Mouse (Mus musculus): ENCODE results near the gene Tagln2. TPM values are rescaled to one million over a fixed set of nuclear protein-coding genes. Genes with fewer than 3 reads are reported as not detected.
A peak's percentile ranks its signal among the peaks of the same experiment; 100 is the strongest.

The Tagln2 gene
- polyA plus RNA-seq, 1 experiment from 2014 or later = 113 TPM

DNA sequence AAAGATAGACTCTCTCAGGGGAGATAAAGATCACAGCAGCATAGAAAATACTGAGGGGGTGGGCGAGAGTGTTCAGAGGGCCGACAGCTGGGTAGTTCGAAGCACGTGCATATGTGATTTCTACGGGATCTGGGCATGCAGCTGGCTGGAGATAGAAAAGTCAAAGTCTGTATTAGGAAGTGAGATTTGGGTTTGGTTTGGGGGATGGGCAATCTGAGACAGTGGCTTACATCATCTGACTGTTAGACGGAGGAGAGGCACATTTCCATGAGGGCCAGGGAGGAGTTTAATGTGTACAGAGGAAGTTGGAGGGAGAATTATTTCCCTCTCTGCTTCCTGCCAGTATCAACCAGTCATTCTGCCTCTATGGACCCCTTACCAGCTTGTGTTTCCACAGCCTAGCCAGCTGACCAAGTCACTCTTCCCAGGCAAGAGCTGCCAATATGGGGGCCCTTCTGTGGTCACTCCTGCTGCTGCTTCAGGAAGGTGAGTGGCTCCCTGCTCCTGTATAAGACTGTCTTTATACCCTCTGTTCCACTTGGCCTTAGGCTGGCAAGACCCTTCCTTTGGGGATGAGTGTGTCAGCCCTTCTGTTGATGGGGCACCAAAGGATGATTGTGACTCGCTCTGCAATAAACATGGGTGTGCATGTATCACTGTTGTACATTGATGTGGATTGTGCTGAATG is 24.6 kb upstream of the Tagln2 start, which contains the start of gene Slamf9:
Gene Slamf9 (plus strand): TSS at position 305 of the 688 bp plus-strand sequence.
- H3K4me2 ChIP-seq (ENCODE audit: low read depth, low read length) = no peak within 1 kb of the TSS
- H3K4me3 ChIP-seq (ENCODE audit: low read depth, low read length) = no peak within 1 kb of the TSS
- H3K27me3 ChIP-seq (ENCODE audit: control insufficient read depth, insufficient read depth, low read depth, low read length) = no peaks in the 10 kb centered on the region
- H3K9ac ChIP-seq (ENCODE audit: low read depth, low read length) = no peak within 1 kb of the TSS
- no peak within 1 kb of the TSS for H3K27ac ChIP-seq (ENCODE audit: low read length)
- WGBS (ENCODE audit: insufficient replicate concordance) = 11% methylated on average over 7 of the region's 7 CpGs
- ATAC-seq (ENCODE audit: low read depth) = peak; percentile 69
- no peaks in the 10 kb centered on the region for H3K9me3 ChIP-seq (replicated peaks; ENCODE audit: control insufficient read depth, low read length)
- peaks cover 6% of the 10 kb centered on the region; the same call in 1 of the 2 replicates for H3K4me1 ChIP-seq (ENCODE audit: control insufficient read depth, low read depth, low read length)
- H3K36me3 ChIP-seq (ENCODE audit: control insufficient read depth, insufficient read depth) = no peaks in the 10 kb centered on the region

GRCm38 (mm10) chr1:172478020-172478419 is 21.8 kb upstream of the Tagln2 start:
- H3K27ac ChIP-seq (ENCODE audit: low read length) = no peak overlapping the region
- H3K4me1 ChIP-seq (ENCODE audit: control insufficient read depth, low read depth, low read length) = peaks cover 8% of the 10 kb centered on the region
- no peak overlapping the region for H3K4me2 ChIP-seq (ENCODE audit: low read depth, low read length)
- H3K9ac ChIP-seq (ENCODE audit: low read depth, low read length) = no peak overlapping the region
- ATAC-seq (ENCODE audit: low read depth) = no peak
- no peaks in the 10 kb centered on the region for H3K9me3 ChIP-seq (replicated peaks; ENCODE audit: control insufficient read depth, low read length)
- peaks cover 15% of the 10 kb centered on the region for H3K27me3 ChIP-seq (ENCODE audit: control insufficient read depth, insufficient read depth, low read depth, low read length)
- WGBS (ENCODE audit: insufficient replicate concordance) = 24% methylated on average over 5 of the region's 5 CpGs
- no peaks in the 10 kb centered on the region for H3K36me3 ChIP-seq (ENCODE audit: control insufficient read depth, insufficient read depth)
- H3K4me3 ChIP-seq (ENCODE audit: low read depth, low read length) = no peak overlapping the region

DNA sequence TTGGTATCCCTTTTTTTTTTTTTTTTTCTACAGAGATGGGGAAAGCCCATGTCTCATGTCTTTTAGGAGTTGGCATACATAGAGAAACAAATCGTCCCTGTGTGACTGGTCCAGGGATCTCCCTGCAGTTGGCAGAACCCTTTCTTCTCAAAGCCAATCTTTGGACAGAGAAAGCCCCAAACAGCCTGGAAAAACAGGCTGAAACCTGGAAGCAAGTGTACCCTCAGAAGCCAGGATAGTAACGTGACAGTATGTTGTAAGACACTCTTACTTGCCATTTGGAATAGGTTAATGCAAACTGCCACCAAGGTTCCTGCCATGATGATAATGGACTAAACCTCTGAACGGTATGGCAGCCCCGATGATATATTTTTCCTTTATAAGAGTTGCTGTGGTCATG is 19.5 kb upstream of the Tagln2 start:
- Histone ChIP-seq H3K9me3 (replicated peaks; ENCODE audit: control insufficient read depth, low read length) (no peaks in the 10 kb centered on the region), H3K4me2 (ENCODE audit: low read depth, low read length) (no peak overlapping the region), H3K27me3 (ENCODE audit: control insufficient read depth, insufficient read depth, low read depth, low read length) (peaks cover 15% of the 10 kb centered on the region), H3K9ac (ENCODE audit: low read depth, low read length) (no peak overlapping the region), H3K36me3 (ENCODE audit: control insufficient read depth, insufficient read depth) (no peaks in the 10 kb centered on the region), H3K4me3 (ENCODE audit: low read depth, low read length) (no peak overlapping the region), H3K27ac (ENCODE audit: low read length) (no peak overlapping the region), H3K4me1 (ENCODE audit: control insufficient read depth, low read depth, low read length) (peaks cover 4% of the 10 kb centered on the region)
- ATAC-seq (ENCODE audit: low read depth) = no peak
- WGBS (ENCODE audit: insufficient replicate concordance) = 61% methylated on average over 4 of the region's 4 CpGs

GRCm38 (mm10) chr1:172481111-172481510 is 18.7 kb upstream of the Tagln2 start:
- Histone ChIP-seq H3K9me3 (replicated peaks; ENCODE audit: control insufficient read depth, low read length) (no peaks in the 10 kb centered on the region), H3K4me3 (ENCODE audit: low read depth, low read length) (no peak overlapping the region; the same call in 1 of the 2 replicates), H3K9ac (ENCODE audit: low read depth, low read length) (no peak overlapping the region), H3K27ac (ENCODE audit: low read length) (no peak overlapping the region), H3K4me2 (ENCODE audit: low read depth, low read length) (peak overlapping the region; percentile 60), H3K4me1 (ENCODE audit: control insufficient read depth, low read depth, low read length) (peaks cover 2% of the 10 kb centered on the region), H3K36me3 (ENCODE audit: control insufficient read depth, insufficient read depth) (no peaks in the 10 kb centered on the region), H3K27me3 (ENCODE audit: control insufficient read depth, insufficient read depth, low read depth, low read length) (peaks cover 15% of the 10 kb centered on the region)
- WGBS (ENCODE audit: insufficient replicate concordance) = 14% methylated on average over 13 of the region's 13 CpGs
- ATAC-seq (ENCODE audit: low read depth) = no peak

DNA sequence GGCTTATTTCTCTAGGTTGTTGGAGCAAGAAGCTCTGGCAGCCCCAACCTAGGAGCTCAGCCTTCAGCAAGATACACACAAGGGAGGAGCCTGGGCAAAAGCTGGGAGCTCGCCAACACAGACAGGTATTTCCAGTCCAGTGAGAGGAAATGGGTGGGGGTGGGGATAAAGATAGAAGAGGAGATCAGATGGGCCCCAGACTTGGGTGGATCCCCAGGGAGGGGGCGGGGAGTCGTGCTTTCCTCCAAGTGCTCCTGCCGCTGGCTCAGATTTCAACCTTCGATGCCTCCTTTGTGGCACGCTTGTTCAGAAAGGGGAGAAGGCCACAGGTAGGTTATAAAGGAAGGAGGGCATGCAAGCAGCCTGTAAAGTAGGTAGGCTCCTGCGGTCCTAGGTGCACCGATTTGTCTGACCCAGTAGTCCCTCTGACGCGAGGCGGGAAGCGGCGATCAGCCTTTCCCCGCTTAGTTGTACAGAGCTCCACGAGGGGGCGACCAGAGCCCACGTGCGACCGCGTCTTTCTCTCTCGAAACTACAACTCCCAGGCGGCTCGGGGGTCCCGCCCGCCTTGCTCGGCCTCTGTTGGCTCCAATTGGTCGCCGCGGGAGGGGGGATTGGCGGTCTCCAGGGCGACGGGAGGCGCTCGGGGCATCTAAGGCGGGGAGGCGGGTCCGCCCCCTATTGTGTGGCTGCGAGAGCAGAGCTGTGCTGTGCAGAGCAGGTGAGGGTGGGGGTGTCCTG is 18.1 kb upstream of the Tagln2 start, which contains the start of gene Igsf9:
Gene Igsf9 (plus strand): TSS at position 249 of the 741 bp plus-strand sequence.
- WGBS (ENCODE audit: insufficient replicate concordance) = under 1% methylated on average over 38 of the region's 38 CpGs

DNA sequence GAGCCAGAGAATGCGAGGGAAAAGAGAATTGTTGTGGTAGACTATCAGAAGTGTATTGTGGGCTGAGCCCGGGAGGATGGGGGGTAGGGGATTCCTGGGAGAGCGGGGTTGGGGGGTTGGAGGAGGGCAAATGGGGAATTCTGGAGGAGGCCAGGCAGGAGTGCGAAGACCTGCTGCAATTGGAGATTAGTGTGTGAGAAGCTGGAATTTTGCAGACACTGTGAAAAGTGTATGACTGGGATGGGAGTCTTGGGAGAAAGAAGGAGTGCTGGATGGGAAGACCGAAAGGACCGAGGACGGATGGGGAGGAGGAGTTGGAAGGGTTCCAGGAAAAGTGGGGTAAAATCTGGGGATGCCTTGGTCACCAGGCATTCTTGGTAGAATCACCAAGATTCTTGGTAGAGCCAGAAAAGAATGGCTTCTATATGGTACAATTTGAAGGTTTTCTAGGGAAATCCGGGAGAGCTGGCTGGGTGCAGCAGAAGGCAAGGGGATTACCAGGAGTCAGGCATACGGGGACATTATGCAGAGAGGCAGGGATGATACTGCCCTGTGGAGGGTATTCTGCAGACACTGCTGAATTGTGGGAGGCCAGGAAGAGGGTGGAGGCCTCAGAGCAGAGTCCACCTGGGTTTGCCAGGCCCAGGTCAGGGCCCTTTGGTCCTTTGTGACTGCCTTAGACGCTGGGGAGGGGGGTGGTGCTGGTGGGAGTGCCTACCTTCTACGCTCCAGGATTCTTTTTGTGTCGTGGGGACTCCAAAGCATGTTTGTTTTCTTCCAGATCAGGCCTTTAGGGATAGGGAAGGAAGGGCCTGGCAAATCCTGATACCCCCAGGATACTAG is 17.1 kb upstream of the Tagln2 start:
- ATAC-seq (ENCODE audit: low read depth) = no peak; the same call in 1 of the 2 replicates
- WGBS (ENCODE audit: insufficient replicate concordance) = 19% methylated on average over 12 of the region's 12 CpGs
- no peak overlapping the region for H3K9ac ChIP-seq (ENCODE audit: low read depth, low read length)

More for the DNA sequence above, 18.1 kb upstream of the Tagln2 start, which contains the start of gene Igsf9:
- Histone ChIP-seq H3K4me2 (ENCODE audit: low read depth, low read length) (peak within 1 kb of the TSS; percentile 60), H3K9ac (ENCODE audit: low read depth, low read length) (peak within 1 kb of the TSS; percentile 17; the same call in 1 of the 2 replicates), H3K27ac (ENCODE audit: low read length) (peak within 1 kb of the TSS; percentile 28; the same call in 1 of the 2 replicates), H3K9me3 (replicated peaks; ENCODE audit: control insufficient read depth, low read length) (no peaks in the 10 kb centered on the region), H3K36me3 (ENCODE audit: control insufficient read depth, insufficient read depth) (no peaks in the 10 kb centered on the region), H3K4me3 (ENCODE audit: low read depth, low read length) (peak within 1 kb of the TSS; percentile 47), H3K4me1 (ENCODE audit: control insufficient read depth, low read depth, low read length) (peaks cover 2% of the 10 kb centered on the region), H3K27me3 (ENCODE audit: control insufficient read depth, insufficient read depth, low read depth, low read length) (peaks cover 15% of the 10 kb centered on the region)
- peak; percentile 87 for ATAC-seq (ENCODE audit: low read depth)

GRCm38 (mm10) chr1:172483361-172483660 is 16.5 kb upstream of the Tagln2 start:
- no peak for ATAC-seq (ENCODE audit: low read depth)
- no peak overlapping the region for H3K9ac ChIP-seq (ENCODE audit: low read depth, low read length)
- no peak overlapping the region for H3K27ac ChIP-seq (ENCODE audit: low read length)
- no peaks in the 10 kb centered on the region for H3K36me3 ChIP-seq (ENCODE audit: control insufficient read depth, insufficient read depth)
- H3K4me1 ChIP-seq (ENCODE audit: control insufficient read depth, low read depth, low read length) = peaks cover 2% of the 10 kb centered on the region
- no peak overlapping the region for H3K4me3 ChIP-seq (ENCODE audit: low read depth, low read length)
- peaks cover 15% of the 10 kb centered on the region for H3K27me3 ChIP-seq (ENCODE audit: control insufficient read depth, insufficient read depth, low read depth, low read length)
- 34% methylated on average over 4 of the region's 4 CpGs for WGBS (ENCODE audit: insufficient replicate concordance)
- H3K9me3 ChIP-seq (replicated peaks; ENCODE audit: control insufficient read depth, low read length) = no peaks in the 10 kb centered on the region
- H3K4me2 ChIP-seq (ENCODE audit: low read depth, low read length) = no peak overlapping the region

More for the DNA sequence above, 17.1 kb upstream of the Tagln2 start:
- Histone ChIP-seq H3K4me3 (ENCODE audit: low read depth, low read length) (peak overlapping the region; percentile 47), H3K4me2 (ENCODE audit: low read depth, low read length) (peak overlapping the region; percentile 60), H3K27me3 (ENCODE audit: control insufficient read depth, insufficient read depth, low read depth, low read length) (peaks cover 15% of the 10 kb centered on the region), H3K36me3 (ENCODE audit: control insufficient read depth, insufficient read depth) (no peaks in the 10 kb centered on the region), H3K27ac (ENCODE audit: low read length) (no peak overlapping the region), H3K4me1 (ENCODE audit: control insufficient read depth, low read depth, low read length) (peaks cover 2% of the 10 kb centered on the region), H3K9me3 (replicated peaks; ENCODE audit: control insufficient read depth, low read length) (no peaks in the 10 kb centered on the region)

GRCm38 (mm10) chr1:172484236-172484635 is 15.6 kb upstream of the Tagln2 start:
- Histone ChIP-seq H3K4me3 (ENCODE audit: low read depth, low read length) (no peak overlapping the region), H3K27me3 (ENCODE audit: control insufficient read depth, insufficient read depth, low read depth, low read length) (peaks cover 15% of the 10 kb centered on the region), H3K9me3 (replicated peaks; ENCODE audit: control insufficient read depth, low read length) (no peaks in the 10 kb centered on the region), H3K27ac (ENCODE audit: low read length) (no peak overlapping the region), H3K36me3 (ENCODE audit: control insufficient read depth, insufficient read depth) (no peaks in the 10 kb centered on the region), H3K4me2 (ENCODE audit: low read depth, low read length) (no peak overlapping the region), H3K9ac (ENCODE audit: low read depth, low read length) (no peak overlapping the region), H3K4me1 (ENCODE audit: control insufficient read depth, low read depth, low read length) (peaks cover 2% of the 10 kb centered on the region)
- 75% methylated on average over 11 of the region's 11 CpGs for WGBS (ENCODE audit: insufficient replicate concordance)
- no peak for ATAC-seq (ENCODE audit: low read depth)
